Mouse (Mus musculus) megakaryocyte progenitor cell, adult 5-6 weeks (primary cell): ENCODE results near the gene Olfr414. TPM values are rescaled to one million over a fixed set of nuclear protein-coding genes. Genes with fewer than 3 reads are reported as not detected.

ENCODE experiments used
- ATAC-seq: replicated peaks from 2 replicates; pipeline ENCODE4 v1.8.0; 2016; ENCODE audit warnings: mild to moderate bottlenecking, moderate TSS enrichment, inconsistent platforms; ENCODE audit not compliant: poor library complexity
- total RNA-seq, 2 experiments: library from RNA; stranded (forward) in 1 of 2; stranded (reverse) in 1 of 2; fragments of 157-497, 149-512 nt in 1 of 2; fragments of 200-1000 nt in 1 of 2; gene quantifications; 2 replicates each; pipeline versions ENCODE4 v1.2.3 to v1.2.4; 2015 to 2017

The Olfr414 gene
- total RNA-seq (2015) (0.52 and 1.6 TPM in 2 replicates), total RNA-seq (2017) (0.84 TPM in 1 of 2 replicates, not detected in the other)

GRCm38 (mm10) chr1:174423764-174424163, at the start of gene Olfr414:
TSS of gene Olfr414 (plus strand) at chr1:174424064.
- no peak for ATAC-seq

- no peak for ATAC-seq
Measured at GRCm38 (mm10) chr1:174390746-174391145, 33.1 kb upstream of the Olfr414 start, which contains the start of gene Olfr248. TSS of gene Olfr248 (plus strand) at chr1:174391046.

GRCm38 (mm10) chr1:174422959-174423358, 905 bp upstream of the Olfr414 start:
- peak; percentile 64 for ATAC-seq

GRCm38 (mm10) chr1:174426180-174426986, 2.5 kb downstream of the Olfr414 start:
- peak; percentile 54 for ATAC-seq

- no peak for ATAC-seq
Measured at GRCm38 (mm10) chr1:174427402-174427801, 3.5 kb downstream of the Olfr414 start.

GRCm38 (mm10) chr1:174428407-174428806, 4.5 kb downstream of the Olfr414 start:
- ATAC-seq, result peak; percentile 74

GRCm38 (mm10) chr1:174434121-174434520, 10.3 kb downstream of the Olfr414 start:
- peak; percentile 50; the same call in 1 of the 2 replicates for ATAC-seq

GRCm38 (mm10) chr1:174441782-174442181, 17.9 kb downstream of the Olfr414 start, which contains the start of gene Olfr220:
TSS of gene Olfr220 (plus strand) at chr1:174442082.
- no peak for ATAC-seq

- no peak for ATAC-seq
Measured at GRCm38 (mm10) chr1:174455100-174455499, 31.2 kb downstream of the Olfr414 start.

GRCm38 (mm10) chr1:174465385-174465784, 41.5 kb downstream of the Olfr414 start:
- ATAC-seq, result peak; percentile 54

GRCm38 (mm10) chr1:174466240-174466639, 42.4 kb downstream of the Olfr414 start:
- ATAC-seq, result peak; percentile 73

GRCm38 (mm10) chr1:174469736-174470135, 45.9 kb downstream of the Olfr414 start:
- ATAC-seq, result peak; percentile 90

- no peak for ATAC-seq
Measured at GRCm38 (mm10) chr1:174482567-174482966, 58.7 kb downstream of the Olfr414 start.

Other genes with a start within 250 kb of the Olfr414 start
- not detected in 2 replicates for gene Olfr419, start 172.0 kb upstream of the Olfr414 start, total RNA-seq (2015)
- gene Olfr419, start 172.0 kb upstream of the Olfr414 start, total RNA-seq (2017), result not detected in 2 replicates
- gene Mptx1, start 93.5 kb upstream of the Olfr414 start, total RNA-seq (2015), result not detected in 2 replicates
- not detected in 2 replicates for gene Mptx1, start 93.5 kb upstream of the Olfr414 start, total RNA-seq (2017)
- 0.42 and 2.4 TPM in 2 replicates for gene Olfr417, start 58.9 kb upstream of the Olfr414 start, total RNA-seq (2015)
- 0.44 and 0.67 TPM in 2 replicates for gene Olfr417, start 58.9 kb upstream of the Olfr414 start, total RNA-seq (2017)
- 0.52 and 0.54 TPM in 2 replicates for gene Olfr248, start 33.0 kb upstream of the Olfr414 start, total RNA-seq (2015)
- not detected in 2 replicates for gene Olfr248, start 33.0 kb upstream of the Olfr414 start, total RNA-seq (2017)
- not detected in 2 replicates for gene Olfr220, start 18.0 kb downstream of the Olfr414 start, total RNA-seq (2015)
- not detected in 2 replicates for gene Olfr220, start 18.0 kb downstream of the Olfr414 start, total RNA-seq (2017)
- gene Fmn2, start 77.8 kb downstream of the Olfr414 start, total RNA-seq (2015), result 0.37 TPM in 1 of 2 replicates, not detected in the other
- gene Fmn2, start 77.8 kb downstream of the Olfr414 start, total RNA-seq (2017), result not detected in 2 replicates